Comparison of ENCODE assay signal across 9 mouse cellular contexts in the genomic region with DNA sequence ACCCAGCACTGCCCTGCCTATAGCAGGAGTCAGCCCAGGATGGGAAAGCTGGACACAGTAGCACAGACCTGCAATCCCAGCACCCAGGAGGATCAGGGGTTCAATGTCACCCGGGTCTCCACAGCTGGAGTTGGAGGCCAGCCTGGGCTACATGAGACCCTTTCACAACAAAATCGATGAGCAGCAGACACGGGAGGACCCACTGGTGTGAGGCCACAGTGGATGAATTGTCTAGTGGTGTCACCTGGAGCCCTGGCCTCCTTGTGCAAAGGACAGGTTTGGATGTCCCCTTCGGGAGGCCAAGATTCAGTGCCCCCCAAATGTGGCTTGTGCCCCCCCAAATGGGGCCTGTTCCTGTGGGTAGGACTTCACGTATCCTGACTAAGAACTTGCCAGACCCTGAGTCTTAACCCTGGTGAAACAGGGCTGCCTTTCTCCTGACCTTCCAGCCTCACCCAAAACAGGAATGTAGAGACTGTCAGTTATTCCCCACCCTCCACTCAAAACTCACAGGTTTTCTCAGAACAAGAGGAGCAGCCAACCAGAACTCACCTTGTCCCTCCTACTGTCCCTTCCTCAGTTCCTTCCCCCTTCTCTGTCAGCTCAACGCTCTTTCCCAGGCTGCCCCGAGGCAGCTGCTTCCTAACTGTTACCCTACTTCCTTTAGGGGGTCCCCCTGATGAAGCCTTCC. TPM values are rescaled to one million over a fixed set of nuclear protein-coding genes. Genes with fewer than 3 reads are reported as not detected.
A peak's percentile ranks its signal among the peaks of the same experiment; 100 is the strongest.
DNase-seq lines count a peak whose midpoint lies in the region; ATAC-seq and TF ChIP-seq lines count a peak whose summit lies in the region.
"Had no signal": no experiment of that assay in that cellular context is flagged by ENCODE, and none has a peak within 500 bp of the region (broad histone marks: within the 10 kb centered on the region; RNA-seq: fewer than 3 reads in every experiment).

No protein-coding gene starts in this region.

- no peak for ATAC-seq in kidney, embryonic 15.5 days (replicated peaks; ENCODE audit: low FRiP score)
- ATAC-seq in limb, embryonic 14.5 days (ENCODE audit: low FRiP score, low read depth): no peak

- TF ChIP-seq POLR2A in bone marrow, adult 2 months (IDR thresholded peaks at IDR 0.05; ENCODE audit: borderline replicate concordance, control insufficient read depth, low read depth, low read length): no peak
- no peak for TF ChIP-seq POLR2A in limb, embryonic 14.5 days (IDR thresholded peaks at IDR 0.05; ENCODE audit: borderline replicate concordance, extremely low read depth, insufficient read depth, insufficient read length)
- TF ChIP-seq POLR2A in small intestine, adult 2 months (IDR thresholded peaks at IDR 0.05; ENCODE audit: low read depth, low read length): no peak

- 71% methylated on average over 7 of the region's 7 CpGs for WGBS in kidney, embryonic 15.5 days
- WGBS in bone marrow, adult 2 months: 28% methylated on average over 7 of the region's 7 CpGs
- WGBS in limb, embryonic 14.5 days: 69% methylated on average over 7 of the region's 7 CpGs
- 61% methylated on average over 7 of the region's 7 CpGs for WGBS in small intestine, adult 2 months

- H3K36me3 ChIP-seq in kidney, embryonic 15.5 days: peaks cover 15% of the 10 kb centered on the region
- H3K36me3 ChIP-seq in limb, embryonic 14.5 days (ENCODE audit: control insufficient read depth, insufficient read depth, low read length): peaks cover 10% of the 10 kb centered on the region
- H3K36me3 ChIP-seq in small intestine, adult 2 months (ENCODE audit: control insufficient read depth, insufficient read depth, low read length): peaks cover 16% of the 10 kb centered on the region

- peak overlapping the region; percentile 52 for H3K27ac ChIP-seq in kidney, embryonic 15.5 days
- peak overlapping the region; percentile 73 for H3K27ac ChIP-seq in bone marrow, adult 2 months (ENCODE audit: control insufficient read depth, insufficient read depth, low read depth, low read length, poor library complexity)
- H3K27ac ChIP-seq in limb, embryonic 14.5 days (replicated peaks; ENCODE audit: low read depth, low read length): peak overlapping the region; percentile 43
- H3K27ac ChIP-seq in small intestine, adult 2 months (ENCODE audit: insufficient read depth, low read depth, low read length): peak overlapping the region; percentile 80

- H3K9me3 ChIP-seq in kidney, embryonic 15.5 days (replicated peaks): no peaks in the 10 kb centered on the region
- H3K9me3 ChIP-seq in limb, embryonic 14.5 days (ENCODE audit: control insufficient read depth, low read length): no peaks in the 10 kb centered on the region

- no peak overlapping the region for H3K9ac ChIP-seq in kidney, embryonic 15.5 days
- H3K9ac ChIP-seq in limb, embryonic 14.5 days (ENCODE audit: low read depth, low read length, severe bottlenecking): no peak overlapping the region

- no peak overlapping the region for H3K4me3 ChIP-seq in kidney, embryonic 15.5 days (replicated peaks)
- H3K4me3 ChIP-seq in bone marrow, adult 2 months (replicated peaks; ENCODE audit: control insufficient read depth, low read depth, low read length): peak overlapping the region; percentile 21
- H3K4me3 ChIP-seq in limb, embryonic 14.5 days (replicated peaks; ENCODE audit: low read length): no peak overlapping the region
- H3K4me3 ChIP-seq in small intestine, adult 2 months (ENCODE audit: low read depth, low read length): 0 out of 2 replicates have a peak overlapping the region, but pooled peaks have one; percentile 4
- H3K4me3 ChIP-seq: megakaryocyte, embryonic 14.5 days had no signal

- H3K27me3 ChIP-seq in kidney, embryonic 15.5 days: no peaks in the 10 kb centered on the region
- H3K27me3 ChIP-seq in limb, embryonic 14.5 days (ENCODE audit: control insufficient read depth, insufficient read depth, low read length): no peaks in the 10 kb centered on the region
- no peaks in the 10 kb centered on the region for H3K27me3 ChIP-seq in small intestine, adult 2 months (ENCODE audit: control insufficient read depth, insufficient read depth, low read length)

- no peak overlapping the region for H3K4me2 ChIP-seq in kidney, embryonic 15.5 days
- H3K4me2 ChIP-seq in limb, embryonic 14.5 days (replicated peaks; ENCODE audit: low read depth, low read length, severe bottlenecking): no peak overlapping the region

- no peak for TF ChIP-seq CTCF in bone marrow, adult 2 months (IDR thresholded peaks at IDR 0.05; ENCODE audit: control insufficient read depth, insufficient read depth, low read length)
- TF ChIP-seq CTCF in small intestine, adult 2 months (IDR thresholded peaks at IDR 0.05; ENCODE audit: extremely low read depth, insufficient read length, insufficient replicate concordance, low read depth, low read length): no peak

- peaks cover 45% of the 10 kb centered on the region for H3K4me1 ChIP-seq in kidney, embryonic 15.5 days
- peaks cover 8% of the 10 kb centered on the region; the same call in 1 of the 2 replicates for H3K4me1 ChIP-seq in bone marrow, adult 2 months (ENCODE audit: control insufficient read depth, insufficient read depth, low read length)
- peaks cover 10% of the 10 kb centered on the region for H3K4me1 ChIP-seq in limb, embryonic 14.5 days (ENCODE audit: control insufficient read depth, insufficient read depth, low read length)
- H3K4me1 ChIP-seq in small intestine, adult 2 months (ENCODE audit: control insufficient read depth, insufficient read depth, insufficient read length, low read length): peaks cover 46% of the 10 kb centered on the region

- no peak for DNase-seq in kidney, adult 18-20 months
- DNase-seq in limb, embryonic 14.5 days (ENCODE audit: low spot score): no peak
- DNase-seq in spleen, postnatal 4 days (ENCODE audit: low spot score in 2 of 2): no peak
- no peak for DNase-seq in testis, postnatal 10 days (ENCODE audit: low spot score)
- DNase-seq: gastrocnemius, postnatal 10 days had no signal

RNA-seq across cellular contexts. Expression of a gene that starts 33.1 kb away (rescaled TPM):
- polyA plus RNA-seq in kidney, embryonic 15.5 days (2015; fragmentation: Nextera tagmentation; extraction: Ambion mirVana): 71.4 and 81.3 TPM in 2 replicates
- polyA plus RNA-seq in bone marrow, adult 2 months (2011; ENCODE audit: insufficient read depth, insufficient read length, low replicate concordance, missing spikeins): 1.2 and 9.3 TPM in 2 replicates
- polyA plus RNA-seq in limb, embryonic 14.5 days (2012; rRNA removed): 52.2 and 59.7 TPM in 2 replicates
- 33.7 and 43.2 TPM in 2 replicates for polyA plus RNA-seq in limb, embryonic 14.5 days (2014; fragmentation: Nextera tagmentation; extraction: Ambion mirVana)
- 55.3 and 108 TPM in 2 replicates for polyA plus RNA-seq in small intestine, adult 2 months (2012; rRNA removed)

RNA-seq across cellular contexts. Expression of a gene that starts 34.4 kb away (rescaled TPM):
- 10.3 and 11.1 TPM in 2 replicates for polyA plus RNA-seq in kidney, embryonic 15.5 days (2015; fragmentation: Nextera tagmentation; extraction: Ambion mirVana)
- polyA plus RNA-seq in bone marrow, adult 2 months (2011; ENCODE audit: insufficient read depth, insufficient read length, low replicate concordance, missing spikeins): 22.2 and 33.2 TPM in 2 replicates
- polyA plus RNA-seq in limb, embryonic 14.5 days (2012; rRNA removed): 15.9 and 16.2 TPM in 2 replicates
- 12.2 and 13.1 TPM in 2 replicates for polyA plus RNA-seq in limb, embryonic 14.5 days (2014; fragmentation: Nextera tagmentation; extraction: Ambion mirVana)
- 30.8 and 56.0 TPM in 2 replicates for polyA plus RNA-seq in small intestine, adult 2 months (2012; rRNA removed)

RNA-seq across cellular contexts. Expression of a gene that starts 45.6 kb away (rescaled TPM):
- 2.7 and 3.1 TPM in 2 replicates for polyA plus RNA-seq in kidney, embryonic 15.5 days (2015; fragmentation: Nextera tagmentation; extraction: Ambion mirVana)
- 0.57 and 1.8 TPM in 2 replicates for polyA plus RNA-seq in bone marrow, adult 2 months (2011; ENCODE audit: insufficient read depth, insufficient read length, low replicate concordance, missing spikeins)
- 0.49 and 0.54 TPM in 2 replicates for polyA plus RNA-seq in limb, embryonic 14.5 days (2012; rRNA removed)
- 0.21 TPM in 1 of 2 replicates, not detected in the other for polyA plus RNA-seq in limb, embryonic 14.5 days (2014; fragmentation: Nextera tagmentation; extraction: Ambion mirVana)
- polyA plus RNA-seq in small intestine, adult 2 months (2012; rRNA removed): 46.5 and 61.9 TPM in 2 replicates

RNA-seq across cellular contexts. Expression of a gene that starts 50.8 kb away (rescaled TPM):
- 0.27 and 0.49 TPM in 2 replicates for polyA plus RNA-seq in kidney, embryonic 15.5 days (2015; fragmentation: Nextera tagmentation; extraction: Ambion mirVana)
- polyA plus RNA-seq in bone marrow, adult 2 months (2011; ENCODE audit: insufficient read depth, insufficient read length, low replicate concordance, missing spikeins): 5.6 and 5.8 TPM in 2 replicates
- polyA plus RNA-seq in limb, embryonic 14.5 days (2012; rRNA removed): 0.16 and 0.26 TPM in 2 replicates
- not detected in 2 replicates for polyA plus RNA-seq in limb, embryonic 14.5 days (2014; fragmentation: Nextera tagmentation; extraction: Ambion mirVana)
- 11.2 and 25.3 TPM in 2 replicates for polyA plus RNA-seq in small intestine, adult 2 months (2012; rRNA removed)

Comparison
In these comparisons a context has a peak if more than half of its experiments do, and no peak if none do; other contexts are left out.
1. H3K4me3 ChIP-seq: peak in bone marrow, adult 2 months (single experiment) and small intestine, adult 2 months (single experiment); none in kidney, embryonic 15.5 days (single experiment) and limb, embryonic 14.5 days (single experiment).
2. RNA of a gene that starts 45.6 kb away (polyA plus RNA-seq): 46.5 to 61.9 TPM in small intestine, adult 2 months; 2.7 to 3.1 TPM in kidney, embryonic 15.5 days, 0.57 to 1.8 TPM in bone marrow, adult 2 months and 0.21 to 0.54 TPM in limb, embryonic 14.5 days; every median in the first group is over 10 times any median in the second.
3. Peak in every context shown above with its lines, with median percentiles within 50 percentile points of each other: H3K27ac ChIP-seq.